Mouse (Mus musculus) ES-CJ7 (cell line): ENCODE results near the gene Vmn1r62.
"Not testable (repeated sequence)": the region's sequence is repeated elsewhere in the genome, so short reads cannot be mapped to it uniquely, and the experiment has no call there.

Source experiments
- DNase-seq: peaks from one replicate; pipeline ENCODE4 v3.0.0; 2011; ENCODE audit warnings: low read depth, low spot score

Vmn1r62 gene

GRCm38 (mm10) chr7:5673331-5673730 is at the start of gene Vmn1r62:
Gene Vmn1r62, plus strand, starts transcription at chr7:5673631.
- not testable (repeated sequence) for DNase-seq
